Mouse (Mus musculus) kidney, adult 8-10 months (tissue): ENCODE data around the gene Cmtm8.

Experiments used
- DNase-seq, 2 experiments: peaks; one replicate each; pipeline ENCODE4 v3.0.0; 2022

Gene Cmtm8

GRCm38 (mm10) chr9:114844017-114844662, at the start of gene Cmtm8:
TSS of gene Cmtm8 (minus strand) at chr9:114844156.
- DNase-seq, result peak; percentile 88 to 90

GRCm38 (mm10) chr9:114892974-114893373, 49.0 kb upstream of the Cmtm8 start:
- no peak for DNase-seq

- no peak for DNase-seq
These were observed 46.4 kb upstream of the Cmtm8 start for GRCm38 (mm10) chr9:114890377-114890776.

- DNase-seq, result no peak
These were observed 45.0 kb upstream of the Cmtm8 start for GRCm38 (mm10) chr9:114888856-114889407.

GRCm38 (mm10) chr9:114887699-114888098, 43.7 kb upstream of the Cmtm8 start:
- DNase-seq, result peak; percentile 27 to 46

GRCm38 (mm10) chr9:114885991-114886662, 42.2 kb upstream of the Cmtm8 start:
- no peak for DNase-seq

- no peak for DNase-seq
These were observed 41.6 kb upstream of the Cmtm8 start for GRCm38 (mm10) chr9:114885564-114885963.

GRCm38 (mm10) chr9:114881977-114882376, 38.0 kb upstream of the Cmtm8 start:
- DNase-seq, result peak; percentile 8 to 26

GRCm38 (mm10) chr9:114855327-114855726, 11.4 kb upstream of the Cmtm8 start:
- no peak for DNase-seq

GRCm38 (mm10) chr9:114854686-114855085, 10.7 kb upstream of the Cmtm8 start:
- DNase-seq, result no peak

- DNase-seq, result no peak
These were observed 9.4 kb upstream of the Cmtm8 start for GRCm38 (mm10) chr9:114853336-114853735.

GRCm38 (mm10) chr9:114851419-114852190, 7.6 kb upstream of the Cmtm8 start:
- peak in 1 of 2 experiments; percentile 15 for DNase-seq

GRCm38 (mm10) chr9:114843634-114844016, 331 bp downstream of the Cmtm8 start:
- DNase-seq, result peak; percentile 49 to 66

- peak; percentile 27 to 31 for DNase-seq
These were observed 1.1 kb downstream of the Cmtm8 start for GRCm38 (mm10) chr9:114842886-114843285.

- DNase-seq, result no peak
These were observed 1.7 kb downstream of the Cmtm8 start for GRCm38 (mm10) chr9:114842269-114842668.

GRCm38 (mm10) chr9:114838870-114839269, 5.1 kb downstream of the Cmtm8 start:
- DNase-seq, result no peak

- DNase-seq, result no peak
These were observed 12.4 kb downstream of the Cmtm8 start for GRCm38 (mm10) chr9:114831527-114831926.

GRCm38 (mm10) chr9:114830351-114830750, 13.6 kb downstream of the Cmtm8 start:
- DNase-seq, result no peak

GRCm38 (mm10) chr9:114829669-114830068, 14.3 kb downstream of the Cmtm8 start:
- no peak for DNase-seq

GRCm38 (mm10) chr9:114828377-114828776, 15.6 kb downstream of the Cmtm8 start:
- no peak for DNase-seq

- no peak for DNase-seq
These were observed 16.6 kb downstream of the Cmtm8 start for GRCm38 (mm10) chr9:114827242-114827852.

- DNase-seq, result no peak
These were observed 19.8 kb downstream of the Cmtm8 start for GRCm38 (mm10) chr9:114824166-114824565.
